Mouse (Mus musculus): ENCODE results near the gene Rimklb. TPM values are rescaled to one million over a fixed set of nuclear protein-coding genes. Genes with fewer than 3 reads are reported as not detected.
"Not testable (repeated sequence)": the region's sequence is repeated elsewhere in the genome, so short reads cannot be mapped to it uniquely, and the experiment has no call there.

Rimklb gene
- polyA plus RNA-seq, 1 experiment from 2014 or later = 8.1 TPM

DNA sequence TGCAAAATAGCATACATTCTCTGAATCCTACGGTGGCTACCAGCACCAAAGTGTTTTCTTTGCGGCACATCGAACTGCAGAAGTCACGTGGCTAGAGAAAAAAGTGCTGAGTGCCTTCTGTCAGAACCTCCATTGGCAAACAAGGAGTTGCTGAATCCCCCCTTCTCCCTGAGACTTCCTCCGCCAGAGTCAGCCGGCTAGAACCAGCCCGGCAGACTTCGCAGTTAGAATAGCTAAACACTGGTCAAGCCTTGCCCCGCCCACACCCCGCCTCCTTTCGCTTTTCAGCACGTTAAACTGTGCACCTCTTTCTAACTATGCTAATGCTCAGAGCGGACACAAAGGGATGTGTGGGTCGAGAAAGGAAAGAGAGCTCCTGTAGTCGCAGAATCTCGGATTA, 7.0 kb downstream of the Rimklb start:
- Histone ChIP-seq H3K9me3 (ENCODE audit: control insufficient read depth, low read length) (no peaks in the 10 kb centered on the region), H3K4me2 (peak overlapping the region; percentile 61), H3K36me3 (ENCODE audit: control insufficient read depth, insufficient read depth, low read length) (no peaks in the 10 kb centered on the region), H3K9ac (ENCODE audit: low read depth, low read length) (peak overlapping the region; percentile 22; the same call in 1 of the 2 replicates), H3K27ac (ENCODE audit: low read depth, low read length) (no peak overlapping the region), H3K4me1 (replicated peaks; ENCODE audit: control insufficient read depth, insufficient read depth, low read length) (no peaks in the 10 kb centered on the region; the same call in 1 of the 2 replicates), H3K4me3 (ENCODE audit: low read depth, low read length) (peak overlapping the region; percentile 44), H3K27me3 (replicated peaks; ENCODE audit: control insufficient read depth, insufficient read depth, low read length) (peaks cover 80% of the 10 kb centered on the region)
- DNase-seq (ENCODE audit: low spot score) (peak; percentile 81), ATAC-seq (replicated peaks; ENCODE audit: low FRiP score) (peak; percentile 76)
- under 1% methylated on average over 16 of the region's 16 CpGs for WGBS

DNA sequence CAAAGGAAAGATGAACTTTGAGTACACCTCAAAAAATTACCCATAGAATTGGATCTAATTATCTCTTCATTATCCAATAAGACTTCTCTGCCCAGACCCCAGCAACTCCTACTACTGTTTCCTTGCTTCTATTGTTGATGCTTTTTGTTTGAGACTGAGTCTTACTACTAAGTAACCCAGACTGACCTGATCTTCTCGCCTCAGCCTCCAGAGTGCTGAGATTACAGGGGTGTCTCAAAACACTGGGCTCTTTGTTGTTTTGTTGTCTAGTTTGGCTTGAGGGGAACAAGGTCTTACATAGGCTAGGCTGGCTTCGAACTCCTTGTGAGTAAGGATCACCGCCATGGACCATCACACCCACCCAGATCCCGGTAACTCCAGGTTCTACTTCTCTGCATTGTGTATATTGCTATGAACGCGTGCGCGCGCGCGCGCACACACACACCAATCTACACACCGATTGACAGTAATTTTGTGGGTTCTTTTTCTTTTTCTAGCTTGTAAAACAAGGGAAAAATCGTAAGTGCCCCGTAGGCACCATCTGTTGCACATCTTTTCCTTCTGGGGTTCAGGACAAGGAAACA, 7.5 kb downstream of the Rimklb start:
- DNase-seq (ENCODE audit: low spot score) = no peak
- H3K9ac ChIP-seq (ENCODE audit: low read depth, low read length) = peak overlapping the region; percentile 8; the same call in 1 of the 2 replicates
- ATAC-seq (replicated peaks; ENCODE audit: low FRiP score) = no peak
- no peak overlapping the region for H3K27ac ChIP-seq (ENCODE audit: low read depth, low read length)
- H3K36me3 ChIP-seq (ENCODE audit: control insufficient read depth, insufficient read depth, low read length) = no peaks in the 10 kb centered on the region
- 25% methylated on average over 15 of the region's 15 CpGs for WGBS
- H3K4me3 ChIP-seq (ENCODE audit: low read depth, low read length) = peak overlapping the region; percentile 44
- H3K4me1 ChIP-seq (replicated peaks; ENCODE audit: control insufficient read depth, insufficient read depth, low read length) = no peaks in the 10 kb centered on the region; the same call in 1 of the 2 replicates
- H3K4me2 ChIP-seq = peak overlapping the region; percentile 61
- H3K9me3 ChIP-seq (ENCODE audit: control insufficient read depth, low read length) = no peaks in the 10 kb centered on the region
- H3K27me3 ChIP-seq (replicated peaks; ENCODE audit: control insufficient read depth, insufficient read depth, low read length) = peaks cover 81% of the 10 kb centered on the region

DNA sequence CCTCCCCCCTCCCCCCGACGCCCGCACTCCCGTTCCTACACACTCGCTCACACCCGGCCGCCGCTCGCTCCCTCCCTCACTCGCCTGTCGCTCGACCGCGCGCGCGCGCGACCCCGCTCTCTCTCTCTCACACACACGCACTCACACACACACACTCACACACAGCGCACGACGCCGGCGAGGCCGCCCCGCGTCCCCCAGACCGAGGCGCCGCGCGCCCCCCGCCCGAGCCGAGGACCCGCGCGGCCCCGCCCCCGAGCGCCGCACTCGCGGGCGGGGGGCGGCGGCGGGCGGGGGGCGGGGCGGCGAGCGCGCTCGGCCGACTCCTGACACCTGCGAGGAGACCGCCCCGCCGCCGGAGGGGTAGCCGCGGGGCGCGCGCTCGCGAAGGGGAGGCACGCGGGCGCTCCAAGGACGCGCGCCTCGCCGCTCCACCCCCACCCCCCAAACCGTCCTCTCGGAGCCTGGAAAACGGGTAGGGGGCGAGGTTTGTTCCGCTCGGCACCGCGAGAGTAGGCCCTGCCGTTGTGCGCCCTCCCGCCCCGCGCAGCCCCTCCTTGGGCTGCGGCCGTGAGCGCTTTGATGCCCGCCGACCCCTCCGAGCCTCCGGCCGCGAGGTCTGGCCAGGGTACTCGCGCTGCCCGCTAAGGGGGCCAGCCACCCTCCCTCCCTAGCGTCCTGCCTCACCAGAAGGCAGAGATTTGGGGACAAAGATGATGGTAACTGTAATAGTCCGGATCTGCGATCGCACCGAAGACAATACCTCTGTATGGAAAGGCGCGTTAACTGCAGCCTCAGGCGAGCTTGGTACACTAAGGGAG, 12.1 kb downstream of the Rimklb start:
- peak overlapping the region; percentile 55; the same call in 1 of the 2 replicates for H3K9ac ChIP-seq (ENCODE audit: low read depth, low read length)
- peak overlapping the region; percentile 76 for H3K4me3 ChIP-seq (ENCODE audit: low read depth, low read length)
- H3K27ac ChIP-seq (ENCODE audit: low read depth, low read length) = no peak overlapping the region
- DNase-seq (ENCODE audit: low spot score) (peak; percentile 64), ATAC-seq (replicated peaks; ENCODE audit: low FRiP score) (peak; percentile 55)
- H3K4me2 ChIP-seq = peak overlapping the region; percentile 91
- H3K9me3 ChIP-seq (ENCODE audit: control insufficient read depth, low read length) = no peaks in the 10 kb centered on the region
- 2% methylated on average over 96 of the region's 111 CpGs for WGBS
- no peaks in the 10 kb centered on the region; the same call in 1 of the 2 replicates for H3K4me1 ChIP-seq (replicated peaks; ENCODE audit: control insufficient read depth, insufficient read depth, low read length)
- H3K36me3 ChIP-seq (ENCODE audit: control insufficient read depth, insufficient read depth, low read length) = no peaks in the 10 kb centered on the region
- peaks cover 70% of the 10 kb centered on the region for H3K27me3 ChIP-seq (replicated peaks; ENCODE audit: control insufficient read depth, insufficient read depth, low read length)

DNA sequence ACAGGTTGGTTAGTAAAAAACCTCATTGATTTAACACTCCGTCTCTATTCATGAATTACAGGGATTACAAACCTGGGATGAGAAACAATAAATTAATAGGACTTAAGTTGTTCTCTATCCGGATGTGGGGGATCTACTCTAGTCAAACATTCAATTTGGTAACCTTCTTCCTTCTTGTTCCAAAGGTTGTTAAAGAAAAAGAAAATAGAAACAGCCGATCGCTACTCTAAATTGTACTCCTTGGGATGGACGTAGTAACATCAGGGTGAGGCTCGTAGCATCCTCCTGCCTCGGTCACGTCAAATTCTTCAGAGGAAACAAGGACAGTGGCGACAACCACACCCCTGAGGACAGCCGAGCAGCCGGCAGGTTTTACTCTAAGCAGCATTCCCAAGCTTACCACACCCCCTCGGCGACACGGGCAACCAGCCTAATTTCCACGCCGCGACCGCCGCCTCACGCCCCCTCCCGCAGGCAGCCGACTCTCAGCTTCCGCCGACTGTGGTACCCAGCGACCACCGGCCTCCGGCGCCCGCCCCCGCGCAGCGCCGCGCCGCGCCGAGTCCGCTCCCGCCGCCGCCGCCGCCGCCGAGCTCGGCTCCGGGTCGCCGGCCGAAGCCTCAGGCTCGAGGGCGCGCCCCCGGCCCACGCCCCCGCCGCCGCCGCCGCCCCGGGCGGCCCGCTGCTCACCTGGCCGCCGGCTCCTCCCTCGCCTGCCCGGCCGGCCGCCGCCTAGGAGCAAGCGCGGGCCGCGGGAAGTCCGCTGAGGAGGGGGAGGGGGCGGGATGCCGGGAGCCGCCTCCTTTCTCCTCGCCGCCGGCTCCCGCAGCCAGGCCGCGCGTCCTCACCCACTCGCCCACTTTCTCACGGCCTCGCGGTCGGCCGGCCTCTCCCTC, 12.9 kb downstream of the Rimklb start:
- WGBS = 2% methylated on average over 60 of the region's 91 CpGs
- Histone ChIP-seq H3K36me3 (ENCODE audit: control insufficient read depth, insufficient read depth, low read length) (no peaks in the 10 kb centered on the region), H3K9ac (ENCODE audit: low read depth, low read length) (peak overlapping the region; percentile 55), H3K4me2 (peak overlapping the region; percentile 91), H3K4me1 (replicated peaks; ENCODE audit: control insufficient read depth, insufficient read depth, low read length) (no peaks in the 10 kb centered on the region; the same call in 1 of the 2 replicates), H3K27me3 (replicated peaks; ENCODE audit: control insufficient read depth, insufficient read depth, low read length) (peaks cover 63% of the 10 kb centered on the region), H3K4me3 (ENCODE audit: low read depth, low read length) (peak overlapping the region; percentile 76), H3K27ac (ENCODE audit: low read depth, low read length) (no peak overlapping the region), H3K9me3 (ENCODE audit: control insufficient read depth, low read length) (no peaks in the 10 kb centered on the region)
- DNase-seq (ENCODE audit: low spot score) = peak; percentile 41
- peak; percentile 33; the same call in 1 of the 2 replicates for ATAC-seq (replicated peaks; ENCODE audit: low FRiP score)

GRCm38 (mm10) chr6:122478062-122478461, 20.5 kb downstream of the Rimklb start:
- H3K9ac ChIP-seq (ENCODE audit: low read depth, low read length) = no peak overlapping the region
- H3K9me3 ChIP-seq (ENCODE audit: control insufficient read depth, low read length) = no peaks in the 10 kb centered on the region
- DNase-seq (ENCODE audit: low spot score) = no peak
- H3K4me3 ChIP-seq (ENCODE audit: low read depth, low read length) = no peak overlapping the region
- WGBS = 55% methylated on average over 3 of the region's 3 CpGs
- H3K27me3 ChIP-seq (replicated peaks; ENCODE audit: control insufficient read depth, insufficient read depth, low read length) = peaks cover 3% of the 10 kb centered on the region
- no peak overlapping the region for H3K27ac ChIP-seq (ENCODE audit: low read depth, low read length)
- no peak overlapping the region for H3K4me2 ChIP-seq
- no peaks in the 10 kb centered on the region for H3K36me3 ChIP-seq (ENCODE audit: control insufficient read depth, insufficient read depth, low read length)
- no peak for ATAC-seq (replicated peaks; ENCODE audit: low FRiP score)
- no peaks in the 10 kb centered on the region; the same call in 1 of the 2 replicates for H3K4me1 ChIP-seq (replicated peaks; ENCODE audit: control insufficient read depth, insufficient read depth, low read length)

DNA sequence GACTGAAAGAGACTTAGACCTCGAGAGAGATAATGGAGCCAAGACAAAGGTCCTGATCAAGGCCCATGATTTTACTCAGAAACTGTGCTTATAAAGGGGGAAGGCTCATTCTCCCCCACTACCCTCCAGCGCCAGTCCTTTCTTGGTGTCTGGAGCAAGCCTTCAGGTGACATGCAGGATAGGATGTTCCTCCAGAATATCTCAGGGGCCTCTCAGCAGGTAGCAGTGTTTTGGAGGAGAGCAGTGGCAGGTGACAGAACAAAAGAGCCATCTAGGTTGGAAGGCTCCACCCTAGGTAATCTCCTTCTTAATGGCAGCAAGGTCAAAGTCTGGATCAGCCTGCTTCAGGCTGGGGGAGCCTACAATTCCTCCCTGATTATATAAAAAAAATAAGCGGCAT, 27.1 kb downstream of the Rimklb start:
- H3K27me3 ChIP-seq (replicated peaks; ENCODE audit: control insufficient read depth, insufficient read depth, low read length); DNase-seq (ENCODE audit: low spot score); H3K4me3 ChIP-seq (ENCODE audit: low read depth, low read length); H3K4me2 ChIP-seq; H3K9ac ChIP-seq (ENCODE audit: low read depth, low read length); ATAC-seq (replicated peaks; ENCODE audit: low FRiP score); H3K27ac ChIP-seq (ENCODE audit: low read depth, low read length); H3K36me3 ChIP-seq (ENCODE audit: control insufficient read depth, insufficient read depth, low read length); H3K4me1 ChIP-seq (replicated peaks; ENCODE audit: control insufficient read depth, insufficient read depth, low read length); H3K9me3 ChIP-seq (ENCODE audit: control insufficient read depth, low read length): not testable (repeated sequence)
- WGBS = 79% methylated on average over 3 of the region's 3 CpGs

DNA sequence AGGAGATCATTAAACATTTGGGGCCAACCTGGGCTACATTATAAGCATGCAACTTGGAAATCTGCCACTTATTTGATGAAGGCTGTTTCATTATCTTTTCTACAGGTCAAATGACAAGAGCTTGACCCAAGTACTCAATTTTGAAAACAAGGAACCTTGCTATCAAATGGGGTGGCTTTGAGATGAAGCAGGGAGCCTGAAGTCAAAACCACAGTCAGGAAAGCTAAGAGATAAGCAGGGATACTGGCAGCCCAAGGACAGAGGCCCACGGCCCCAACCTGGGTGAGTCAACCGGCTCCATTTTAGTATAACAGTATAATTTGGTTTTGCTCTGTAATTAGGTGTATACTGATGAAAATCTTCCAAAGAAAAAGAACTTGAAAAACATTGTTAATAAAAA, 28.3 kb downstream of the Rimklb start:
- ATAC-seq (replicated peaks; ENCODE audit: low FRiP score) (no peak; the same call in 1 of the 2 replicates), DNase-seq (ENCODE audit: low spot score) (no peak)
- no peaks in the 10 kb centered on the region for H3K27me3 ChIP-seq (replicated peaks; ENCODE audit: control insufficient read depth, insufficient read depth, low read length)
- H3K9ac ChIP-seq (ENCODE audit: low read depth, low read length) = no peak overlapping the region
- no peaks in the 10 kb centered on the region for H3K36me3 ChIP-seq (ENCODE audit: control insufficient read depth, insufficient read depth, low read length)
- H3K4me3 ChIP-seq (ENCODE audit: low read depth, low read length) = no peak overlapping the region
- H3K9me3 ChIP-seq (ENCODE audit: control insufficient read depth, low read length) = no peaks in the 10 kb centered on the region
- H3K4me2 ChIP-seq = no peak overlapping the region
- peaks cover 7% of the 10 kb centered on the region; the same call in 1 of the 2 replicates for H3K4me1 ChIP-seq (replicated peaks; ENCODE audit: control insufficient read depth, insufficient read depth, low read length)
- H3K27ac ChIP-seq (ENCODE audit: low read depth, low read length) = no peak overlapping the region
- 36% methylated on average over 2 of the region's 2 CpGs for WGBS

GRCm38 (mm10) chr6:122469030-122469640, 29.4 kb downstream of the Rimklb start:
- no peak overlapping the region for H3K4me2 ChIP-seq
- H3K9me3 ChIP-seq (ENCODE audit: control insufficient read depth, low read length) = no peaks in the 10 kb centered on the region
- no peak overlapping the region for H3K27ac ChIP-seq (ENCODE audit: low read depth, low read length)
- WGBS = 86% methylated on average over 15 of the region's 15 CpGs
- peaks cover 7% of the 10 kb centered on the region; the same call in 1 of the 2 replicates for H3K4me1 ChIP-seq (replicated peaks; ENCODE audit: control insufficient read depth, insufficient read depth, low read length)
- H3K4me3 ChIP-seq (ENCODE audit: low read depth, low read length) = no peak overlapping the region
- H3K36me3 ChIP-seq (ENCODE audit: control insufficient read depth, insufficient read depth, low read length) = no peaks in the 10 kb centered on the region
- DNase-seq (ENCODE audit: low spot score) (no peak), ATAC-seq (replicated peaks; ENCODE audit: low FRiP score) (peak; percentile 74)
- no peak overlapping the region for H3K9ac ChIP-seq (ENCODE audit: low read depth, low read length)
- no peaks in the 10 kb centered on the region for H3K27me3 ChIP-seq (replicated peaks; ENCODE audit: control insufficient read depth, insufficient read depth, low read length)

Data from liver, embryonic 11.5 days (tissue).